Mouse (Mus musculus) CD4-positive, CD25-positive, alpha-beta regulatory T cell, adult 4 months (primary cell): ENCODE results near the gene Ankfn1. TPM values are rescaled to one million over a fixed set of nuclear protein-coding genes. Genes with fewer than 3 reads are reported as not detected.

Experiments used
- ATAC-seq: one replicate; pipeline ENCODE4 v1.8.0; 2017
- polyA plus RNA-seq, 2 experiments: library from polyadenylated mRNA; unstranded; fragments of 100-300 nt; shearing (Covaris generic); gene quantifications; one replicate each; pipeline ENCODE4 v1.2.1; 2017

Ankfn1 gene
- polyA plus RNA-seq, 2 experiments from 2014 or later = not detected

DNA sequence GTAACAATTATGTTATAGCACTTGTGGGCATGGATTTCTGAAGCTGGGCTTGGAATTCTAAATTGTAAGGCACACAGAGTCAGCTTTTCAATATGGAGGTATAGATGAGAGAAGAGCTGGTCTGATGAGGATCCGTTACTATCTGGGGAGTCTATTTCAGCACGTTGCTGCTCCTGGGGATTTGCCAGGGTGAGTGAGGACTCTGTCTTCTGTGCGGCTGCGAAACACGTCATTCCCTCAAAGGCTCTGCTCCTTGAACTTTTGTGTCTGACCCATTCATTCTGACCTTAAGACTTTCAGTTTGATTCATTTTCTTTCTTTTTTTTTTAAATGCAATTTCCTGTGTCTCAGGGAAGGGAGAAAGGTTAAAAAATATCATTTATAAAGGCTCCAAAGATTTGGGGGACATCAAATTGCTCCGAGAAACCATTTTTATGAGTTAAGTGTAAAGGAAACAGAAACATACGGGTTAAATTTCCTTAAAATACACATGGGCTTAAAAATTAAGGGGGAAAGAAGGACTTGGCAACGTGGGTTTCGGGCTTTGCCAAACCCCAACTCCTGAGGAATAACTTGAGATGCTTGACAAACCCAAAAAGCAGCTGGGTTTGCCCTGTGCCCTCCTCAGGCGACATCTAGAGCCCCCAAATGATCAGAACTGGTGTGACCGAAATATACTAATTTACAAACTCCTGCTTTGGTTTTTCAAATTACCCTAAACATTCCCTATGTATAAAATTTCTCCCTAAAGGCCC lies 207.9 kb downstream of the Ankfn1 start:
- no peak for ATAC-seq

DNA sequence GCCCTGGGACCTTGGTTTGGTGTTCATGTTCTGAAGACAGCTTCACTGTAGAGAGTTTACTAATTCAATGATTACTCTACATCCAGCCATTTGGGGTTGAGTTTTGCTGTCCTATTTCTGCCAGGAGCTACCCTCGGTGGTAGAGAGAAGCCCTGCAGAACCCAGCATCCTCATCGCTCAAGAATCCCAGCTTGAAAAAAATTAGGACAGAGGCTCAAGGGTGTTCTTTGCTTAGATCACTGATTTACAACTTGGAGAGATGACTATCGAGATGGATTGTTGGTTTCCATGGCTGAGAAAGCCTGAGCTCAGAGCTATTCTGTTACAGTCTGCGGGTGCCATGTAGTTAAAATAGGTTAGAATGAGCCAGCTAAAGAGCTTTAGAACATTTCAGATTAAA lies 209.2 kb downstream of the Ankfn1 start:
- no peak for ATAC-seq

DNA sequence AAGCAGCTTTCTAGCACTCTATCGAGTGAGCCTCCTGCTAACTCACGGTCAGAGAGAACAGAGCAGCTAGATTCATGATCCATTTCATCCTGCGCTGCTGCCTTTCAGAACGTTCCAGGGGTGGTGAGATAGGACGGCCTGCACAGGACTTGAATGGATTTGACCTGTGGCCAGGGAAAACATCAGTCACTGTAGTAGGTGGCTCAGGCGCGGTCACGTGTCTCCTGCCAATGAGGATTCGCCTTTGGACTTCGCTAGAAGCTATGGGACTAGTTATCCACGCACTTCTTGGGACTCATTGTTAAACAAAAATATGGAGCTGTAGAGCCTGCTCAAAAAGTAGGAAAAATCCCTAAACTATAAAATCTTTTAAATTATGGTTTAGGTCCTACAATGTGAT lies 226.0 kb downstream of the Ankfn1 start:
- ATAC-seq = no peak

DNA sequence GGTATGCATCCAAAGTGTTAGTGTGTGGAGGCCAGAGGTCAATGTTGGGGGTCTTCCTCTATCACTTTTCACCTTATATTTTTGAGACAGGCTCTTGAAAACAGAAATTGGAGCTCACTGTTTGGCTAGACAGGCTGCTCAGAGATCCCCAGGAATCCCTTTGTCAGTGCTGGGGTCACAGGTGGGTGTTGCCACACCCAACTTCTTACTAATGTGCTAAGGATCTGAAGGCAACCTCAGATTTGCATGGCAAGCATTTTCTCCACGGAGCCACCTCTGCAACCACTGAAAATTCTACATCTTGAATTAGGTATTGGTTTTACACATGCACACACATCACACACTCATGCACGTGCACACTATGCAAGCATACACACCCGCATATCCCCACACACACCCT lies 226.5 kb downstream of the Ankfn1 start:
- no peak for ATAC-seq

DNA sequence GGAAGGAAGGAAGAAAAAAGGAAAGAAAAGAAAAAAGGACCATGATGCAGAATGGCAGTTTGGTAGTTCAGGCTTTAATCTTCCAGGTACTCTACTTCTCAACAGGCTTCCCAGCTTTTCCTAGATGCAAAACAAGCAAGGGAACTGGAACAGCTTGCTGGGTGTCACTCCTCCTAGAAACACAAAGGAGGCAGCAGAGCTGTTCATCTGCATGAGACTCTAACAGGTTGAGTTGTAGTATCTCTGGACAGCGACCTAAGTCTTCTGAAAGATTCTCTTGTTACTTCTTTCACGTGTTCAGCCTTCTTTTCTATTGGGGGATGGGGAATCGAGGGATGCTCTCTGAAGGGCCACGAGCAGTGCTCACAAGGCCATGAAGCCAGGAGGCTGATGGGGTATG lies 228.7 kb downstream of the Ankfn1 start:
- no peak for ATAC-seq

DNA sequence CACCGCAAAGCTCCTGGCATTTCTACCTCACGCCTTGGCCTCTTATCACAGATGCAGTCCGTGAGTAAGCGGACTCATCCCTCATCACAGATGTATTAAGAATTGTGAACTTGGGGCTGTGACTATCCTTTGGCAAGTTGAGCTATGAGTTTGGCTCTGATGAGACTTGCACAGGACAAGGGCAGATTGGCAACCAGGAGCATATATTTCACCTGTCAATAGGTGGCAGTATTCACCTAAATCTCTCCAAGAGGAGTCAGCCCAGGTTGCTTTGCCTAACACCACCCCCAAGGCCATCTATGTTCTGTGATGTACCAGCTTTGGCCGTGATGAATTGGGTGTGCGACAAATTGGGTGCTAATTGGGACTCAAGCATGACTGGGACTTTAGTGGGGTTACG lies 231.3 kb downstream of the Ankfn1 start:
- no peak for ATAC-seq

DNA sequence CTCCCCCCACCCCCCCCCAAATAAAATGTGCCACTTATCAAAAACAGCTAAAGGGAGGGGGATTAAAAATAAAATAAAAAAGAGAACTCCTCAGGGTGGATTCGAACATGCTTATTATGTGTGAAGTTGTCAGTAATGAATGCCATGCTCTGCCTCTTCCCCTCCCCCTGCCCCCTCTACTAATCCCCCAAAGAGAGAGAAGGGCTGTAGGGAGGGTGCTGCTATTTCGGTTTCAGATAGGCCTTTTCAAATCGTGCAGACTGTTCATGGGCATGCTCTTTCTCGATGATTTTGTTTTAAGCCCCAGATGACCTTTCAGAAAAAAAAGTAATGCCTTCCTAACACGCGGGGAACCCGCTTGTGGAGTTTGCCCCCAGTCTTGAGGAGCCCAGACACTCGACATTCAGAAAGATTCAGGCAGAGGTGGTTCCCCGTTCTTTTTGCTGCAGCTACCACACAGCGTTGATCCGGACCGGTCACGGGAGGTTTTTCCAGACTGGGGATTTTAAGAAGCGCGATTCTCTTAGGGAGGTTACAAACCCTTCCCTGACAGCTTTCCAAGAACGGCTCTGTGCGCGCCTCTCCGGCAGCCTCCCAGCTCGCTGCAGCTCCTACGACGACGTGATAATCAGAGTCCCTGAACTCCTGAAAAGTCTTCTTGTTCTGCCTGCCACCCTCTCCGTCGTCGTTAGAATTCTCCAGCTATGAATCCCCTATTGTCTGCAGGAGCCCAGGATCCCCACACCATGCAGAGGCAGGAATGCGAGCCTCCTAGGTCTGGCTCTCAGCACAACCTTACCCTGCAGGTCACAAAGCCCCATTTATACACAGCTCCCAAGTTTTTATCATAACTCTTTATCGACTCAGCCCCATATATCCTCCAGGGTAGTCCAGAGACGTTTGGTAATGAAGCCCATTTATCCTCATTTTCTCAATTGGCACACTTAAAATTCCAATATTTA lies 232.3 kb downstream of the Ankfn1 start:
- ATAC-seq = no peak

DNA sequence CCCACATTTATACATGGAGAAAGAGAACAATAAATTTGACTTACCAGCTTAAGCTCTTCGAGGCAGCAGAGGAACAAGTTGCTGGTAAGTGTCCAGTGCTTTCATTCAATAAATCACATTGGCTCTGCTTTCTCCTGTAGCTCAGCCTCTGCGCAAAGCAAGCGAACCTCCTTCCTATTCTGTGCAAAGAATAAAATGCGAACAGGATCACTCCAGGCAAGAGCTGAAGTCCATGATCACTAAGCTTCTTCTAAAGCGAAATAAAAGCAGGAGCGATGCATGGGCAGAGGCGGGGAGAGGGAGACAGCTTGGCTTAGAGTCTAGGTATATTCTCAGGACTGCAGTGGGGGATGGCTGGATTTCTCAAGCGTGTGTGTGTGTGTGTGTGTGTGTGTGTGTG lies 239.1 kb downstream of the Ankfn1 start:
- no peak for ATAC-seq

DNA sequence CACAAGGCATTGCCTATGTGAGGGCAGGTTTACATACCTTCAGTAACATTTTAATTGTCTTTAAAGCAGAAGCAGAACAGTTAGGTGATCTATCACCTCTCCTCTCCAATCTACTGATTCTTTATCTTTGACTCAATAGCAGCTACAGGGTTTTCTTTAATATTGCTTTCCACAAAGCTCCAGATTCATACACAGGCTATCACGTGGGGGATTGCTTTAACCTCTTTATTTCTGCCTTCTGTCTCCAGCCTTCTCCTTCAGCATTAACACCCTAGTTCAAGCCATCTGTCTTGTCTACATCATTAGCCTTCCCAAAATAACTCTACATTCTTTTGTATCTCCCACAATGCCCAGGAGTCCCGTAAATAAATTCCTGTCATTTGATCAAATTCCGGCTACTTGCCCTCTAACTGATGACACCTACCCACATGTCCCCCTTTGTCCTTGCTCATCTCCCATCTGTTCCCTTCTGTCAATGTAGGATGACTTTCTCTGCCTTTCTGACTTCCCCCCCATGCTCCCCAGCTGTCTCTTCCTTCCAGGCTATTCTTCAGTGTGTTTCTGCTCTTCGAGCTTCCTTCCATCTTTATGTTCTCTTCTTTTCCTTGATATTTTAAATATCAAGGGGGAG lies 249.5 kb downstream of the Ankfn1 start:
- no peak for ATAC-seq

DNA sequence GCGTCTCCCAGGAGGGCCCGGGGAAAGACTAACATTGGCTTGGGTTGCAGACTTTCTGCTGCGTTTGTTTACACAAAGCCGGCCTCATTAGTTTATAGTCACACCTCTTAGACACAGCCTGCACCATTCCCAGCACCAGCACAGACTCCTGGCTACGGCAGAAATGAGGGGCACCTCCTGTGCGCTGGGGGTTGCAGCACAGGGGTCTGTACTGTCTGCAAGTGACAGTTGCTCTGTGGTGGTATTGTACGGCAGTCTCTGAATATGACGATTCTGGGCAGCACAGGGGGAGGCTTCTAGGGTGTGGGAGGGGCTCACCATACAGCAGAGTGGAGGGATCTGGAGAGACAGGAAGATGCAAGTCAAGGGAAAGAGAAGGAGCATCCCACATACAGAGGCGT lies 262.0 kb downstream of the Ankfn1 start:
- ATAC-seq = no peak

DNA sequence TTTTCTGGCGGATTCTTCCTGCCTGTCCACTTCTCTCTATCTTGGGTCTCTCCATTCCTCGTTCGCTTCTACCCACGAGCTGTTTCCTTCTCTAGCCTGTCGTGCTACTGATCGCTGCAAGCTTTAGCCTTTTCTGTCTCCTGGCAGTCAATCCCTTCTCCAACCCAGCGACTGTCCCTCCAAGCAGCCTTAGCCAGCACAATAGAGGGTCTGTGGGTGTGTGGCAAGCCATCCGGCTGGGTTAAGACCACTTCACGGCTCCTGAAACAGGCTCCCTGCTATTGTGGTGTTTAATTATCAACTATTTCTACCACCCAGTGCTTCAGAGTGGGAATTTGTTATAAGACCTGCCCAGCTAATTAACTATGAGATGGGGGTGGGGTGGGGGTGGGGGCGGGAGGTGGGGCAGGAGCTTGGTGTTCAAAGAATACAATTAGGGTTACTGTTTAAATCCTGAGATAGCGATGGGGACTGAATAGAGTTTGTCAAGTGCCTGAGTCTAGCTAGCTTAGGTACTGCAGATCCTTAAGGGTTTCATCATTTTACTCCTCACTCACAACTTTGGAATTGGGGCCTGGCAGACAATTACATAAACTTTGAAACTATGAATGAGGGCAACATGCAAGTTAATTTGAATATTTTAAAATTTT lies 268.7 kb downstream of the Ankfn1 start:
- no peak for ATAC-seq

DNA sequence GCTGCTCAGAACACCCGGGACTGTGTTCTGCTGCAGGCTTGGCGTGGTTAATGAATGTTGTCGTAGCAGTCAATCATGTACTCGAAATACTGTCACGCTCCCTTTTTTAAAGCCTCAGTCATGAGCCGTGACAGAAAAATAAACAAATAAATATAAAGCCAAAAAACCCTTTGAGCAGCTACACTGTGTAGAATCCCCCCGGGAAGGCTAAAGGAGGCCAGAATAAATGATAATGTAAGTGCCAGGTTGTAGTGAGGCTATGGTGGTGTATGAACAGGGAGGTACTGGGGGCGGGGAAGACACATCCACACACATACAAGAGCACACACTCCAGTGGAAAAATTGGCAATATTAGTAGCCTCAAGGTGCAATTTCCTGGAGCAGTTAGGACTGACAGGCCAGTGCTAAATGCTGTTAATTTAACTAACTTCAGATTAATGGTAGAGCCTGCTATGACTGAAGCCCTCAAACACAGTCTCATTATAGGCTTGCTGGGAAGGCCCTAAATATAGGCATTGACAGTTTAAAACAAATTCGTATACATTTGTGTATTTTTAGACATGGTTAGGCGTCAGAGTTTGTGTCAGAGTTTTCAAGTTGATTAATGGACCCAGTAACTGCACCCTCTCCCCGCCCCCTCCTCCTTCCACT lies 270.7 kb downstream of the Ankfn1 start:
- no peak for ATAC-seq

DNA sequence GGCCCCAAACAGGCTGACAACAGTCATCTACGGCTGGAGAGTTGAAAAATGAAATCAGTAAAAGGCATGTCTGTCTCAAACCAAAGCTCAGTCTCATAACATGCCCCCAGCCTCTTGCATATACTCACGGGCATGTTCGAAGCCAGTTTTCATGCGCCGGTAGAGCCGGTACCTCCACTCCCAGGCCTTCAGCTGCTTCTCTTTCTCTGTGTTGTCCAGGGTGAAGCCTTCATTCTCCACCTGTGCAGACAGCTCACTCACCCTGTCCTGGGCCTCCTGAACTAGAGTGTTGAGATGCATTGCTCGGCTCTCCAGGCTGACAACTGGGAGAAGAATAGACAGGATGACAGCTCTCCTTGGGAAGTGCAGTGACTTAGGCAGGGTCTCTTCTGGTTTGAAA lies 272.4 kb downstream of the Ankfn1 start:
- no peak for ATAC-seq

DNA sequence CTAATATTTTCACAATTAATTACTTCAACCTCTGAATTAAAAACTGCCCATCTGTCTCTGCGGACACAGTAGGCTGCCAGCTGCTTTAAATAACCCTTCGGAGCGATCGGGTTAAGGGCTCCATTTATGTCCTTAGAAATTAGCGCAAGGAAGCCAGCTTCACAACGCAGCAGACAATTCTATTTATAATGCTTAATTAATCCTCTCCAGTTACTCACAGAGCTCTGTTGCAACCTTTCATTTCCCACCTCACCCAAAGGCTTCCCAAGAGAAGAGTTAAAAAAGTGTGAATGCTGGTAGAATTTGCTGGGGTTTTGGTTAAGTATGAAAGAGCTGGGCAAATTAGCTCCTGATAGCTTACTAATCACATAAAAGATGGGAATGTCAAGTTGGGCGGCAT lies 275.7 kb downstream of the Ankfn1 start:
- no peak for ATAC-seq

DNA sequence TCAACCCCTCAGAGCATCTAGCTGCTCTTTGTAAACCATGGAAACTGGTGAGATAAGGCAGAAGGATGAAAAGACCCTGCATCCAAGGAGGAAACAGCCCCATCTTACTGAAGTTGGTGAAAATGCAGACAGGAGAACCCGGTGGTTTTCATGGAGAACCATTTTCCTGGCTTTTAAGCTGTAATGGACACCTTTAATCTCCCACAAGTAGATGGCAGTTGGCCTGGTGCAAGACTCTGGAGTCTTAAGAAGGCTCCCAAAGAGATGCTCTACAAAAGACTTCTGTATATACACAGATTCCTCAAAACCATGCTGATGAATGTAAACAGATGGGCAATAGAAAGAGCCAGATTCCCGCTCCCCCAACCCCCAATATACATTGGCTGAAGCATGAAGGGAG lies 276.5 kb downstream of the Ankfn1 start:
- ATAC-seq = no peak

DNA sequence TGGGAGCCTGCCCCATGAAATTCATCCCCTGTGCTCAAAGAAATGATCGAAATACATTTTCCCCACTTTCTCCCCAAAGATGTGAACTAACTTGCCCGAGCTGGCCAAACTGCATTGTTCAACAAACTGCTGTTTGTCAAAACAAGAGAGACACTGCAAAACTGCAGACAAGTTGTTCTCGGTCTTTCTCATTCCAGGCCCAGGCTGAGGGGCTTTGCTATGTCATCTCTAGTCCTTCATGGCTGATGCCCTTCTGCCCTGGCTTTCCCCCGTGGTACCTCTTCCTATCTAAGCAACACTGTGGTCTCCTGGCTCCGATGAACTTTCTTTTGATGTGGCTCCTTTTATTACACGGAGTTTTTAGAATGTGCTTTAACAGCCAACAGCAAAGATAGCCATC lies 296.4 kb downstream of the Ankfn1 start:
- ATAC-seq = no peak

DNA sequence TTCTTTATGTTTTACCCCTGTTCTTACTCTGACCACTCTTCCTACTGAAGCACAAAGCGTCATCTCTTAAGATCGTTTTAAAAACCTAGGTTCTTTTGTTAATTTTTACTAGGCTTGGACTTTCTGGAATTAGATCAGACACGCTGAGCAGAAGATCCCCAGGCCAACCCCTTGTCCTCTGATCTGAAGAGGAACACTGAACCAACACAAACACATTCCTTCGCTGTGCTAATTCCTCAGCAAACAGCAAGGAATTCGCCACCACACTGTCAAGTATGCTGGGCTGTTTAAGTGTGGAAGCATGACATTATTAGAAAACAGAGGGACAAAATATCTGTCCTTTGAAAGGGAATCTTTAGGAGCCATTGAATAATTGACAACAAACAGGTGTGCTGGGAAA lies 300.5 kb downstream of the Ankfn1 start:
- ATAC-seq = no peak

DNA sequence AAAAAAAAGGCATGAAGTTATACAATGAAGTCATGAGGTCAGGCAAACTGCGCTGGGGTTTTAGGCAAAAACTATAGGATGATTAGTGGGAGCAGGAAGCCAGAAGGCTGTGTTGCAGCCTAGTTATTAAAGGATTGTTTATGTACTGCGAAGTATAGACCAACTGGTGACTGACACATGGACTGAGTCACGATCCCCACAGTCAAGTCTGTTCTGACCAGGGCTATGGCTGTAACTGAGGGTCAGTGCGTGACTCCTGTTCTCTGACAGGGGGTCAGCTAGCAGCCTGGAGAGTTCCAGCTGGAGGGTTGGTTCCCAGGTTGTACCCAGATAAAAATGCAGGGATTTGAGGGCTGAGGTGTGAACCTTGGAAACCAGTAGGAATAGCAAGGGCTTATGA lies 301.4 kb downstream of the Ankfn1 start:
- no peak for ATAC-seq

DNA sequence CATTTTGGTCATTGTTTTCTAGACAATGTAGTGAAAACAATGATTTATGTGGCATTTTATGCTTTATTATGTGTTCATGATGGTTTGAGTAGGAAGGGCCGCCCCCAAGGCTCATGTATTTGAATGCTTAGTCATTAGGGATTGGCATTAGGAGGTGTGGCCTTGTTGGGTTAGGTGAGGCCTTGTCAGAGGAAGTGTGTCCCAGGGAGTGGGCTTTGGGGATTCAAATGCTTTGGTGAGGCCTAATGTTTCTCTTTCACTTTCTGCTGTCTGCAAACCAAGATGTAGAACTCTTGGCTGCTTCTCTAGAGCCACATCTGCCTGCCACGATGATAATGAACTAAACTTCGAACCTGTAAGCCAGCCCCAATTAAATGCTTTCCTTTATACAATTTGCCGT lies 304.6 kb downstream of the Ankfn1 start:
- ATAC-seq = no peak

DNA sequence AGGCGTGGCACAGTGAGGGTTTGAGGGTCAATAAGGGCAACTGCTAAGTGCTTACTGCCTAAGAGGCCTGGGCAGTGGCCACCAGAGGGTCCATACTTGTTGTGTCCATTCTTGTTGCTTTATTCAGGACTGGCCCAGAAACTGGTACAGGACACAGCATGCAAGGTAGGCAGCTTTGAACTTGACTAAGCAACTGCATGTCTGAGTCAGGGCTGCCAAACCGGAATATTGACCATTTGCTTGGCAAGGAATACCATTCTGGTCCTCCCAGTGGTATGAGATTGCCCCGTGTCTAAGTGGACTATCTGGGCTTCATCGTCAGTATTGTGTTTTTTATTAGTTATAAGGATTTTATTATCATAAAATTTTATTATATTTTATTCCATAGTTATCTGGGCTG lies 312.1 kb downstream of the Ankfn1 start:
- ATAC-seq = no peak

DNA sequence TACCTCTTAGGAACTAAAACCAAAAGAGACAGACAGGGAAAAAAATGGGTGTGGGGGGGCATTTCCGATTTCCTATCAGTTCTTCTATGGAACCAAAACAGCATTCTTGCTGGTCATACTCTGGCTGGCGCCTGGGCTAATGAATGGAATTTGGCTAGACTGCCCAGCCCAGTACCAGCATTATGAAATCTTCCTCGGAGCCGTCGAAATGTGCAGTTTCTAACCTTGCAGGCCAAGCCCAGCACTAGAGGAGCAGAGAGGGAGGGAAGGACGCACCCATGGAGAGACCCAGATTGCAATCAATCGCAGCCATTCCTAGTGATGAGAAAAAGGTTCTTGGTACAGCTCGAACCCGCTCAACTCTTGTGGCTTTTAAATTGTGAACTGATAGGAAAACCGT lies 315.2 kb downstream of the Ankfn1 start:
- ATAC-seq = no peak

DNA sequence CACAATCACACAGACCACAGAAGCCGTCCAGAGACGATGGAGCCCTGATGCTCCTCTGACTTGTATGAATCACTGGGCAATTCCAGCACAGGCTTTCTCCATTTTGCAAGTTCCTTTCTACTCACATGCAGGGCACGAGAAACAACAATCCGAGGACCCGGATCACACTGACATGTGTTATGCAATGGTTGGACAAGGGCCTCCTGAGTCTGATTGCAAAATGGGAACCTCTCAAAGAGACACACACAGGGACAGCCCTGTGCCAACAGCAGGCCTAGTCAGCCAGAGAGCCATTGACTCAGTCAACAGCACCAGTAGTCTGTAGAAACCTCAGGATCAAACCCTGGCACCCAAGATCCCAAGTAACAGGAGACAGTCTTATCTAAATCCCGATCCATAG lies 318.0 kb downstream of the Ankfn1 start:
- no peak for ATAC-seq
